Mouse (Mus musculus) neural tube, postnatal 0 days (tissue): ENCODE data around the gene Ube2l3. TPM values are rescaled to one million over a fixed set of nuclear protein-coding genes. Genes with fewer than 3 reads are reported as not detected.

Experiments used
- microRNA counts: library from miRNA; unstranded; fragments of <30 nt; microRNA quantifications from one replicate; lab custom pipeline; 2015
- microRNA-seq: library from miRNA; unstranded; fragments of <30 nt; microRNA quantifications from one replicate; pipeline ENCODE4, GENCODE M21; 2016
- polyA plus RNA-seq: library from polyadenylated mRNA; unstranded; fragments of >200 nt; fragmentation: Nextera tagmentation; extraction: Ambion mirVana; gene quantifications from 2 replicates; pipeline ENCODE4 v1.2.1, GENCODE M21; 2015

Gene Ube2l3
- polyA plus RNA-seq = 277 and 297 TPM in 2 replicates

DNA sequence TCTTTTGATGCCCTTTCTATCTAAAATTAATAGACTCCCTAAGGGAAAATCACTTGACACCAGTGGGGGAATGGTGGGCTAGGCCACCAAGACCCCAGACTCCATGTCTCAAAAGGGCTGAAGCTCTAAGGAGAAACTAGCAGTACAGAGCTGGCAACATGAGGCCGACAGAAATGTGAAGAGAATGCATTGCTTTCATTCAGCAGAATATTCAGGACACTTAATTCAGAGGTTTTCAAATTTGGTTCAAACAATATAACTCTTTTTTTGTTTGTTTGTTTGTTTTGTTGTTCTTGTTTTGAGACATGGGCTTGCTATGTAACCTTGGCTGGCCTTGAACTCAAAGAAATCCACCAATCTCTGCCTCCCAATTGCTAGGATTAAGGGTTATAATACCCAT, at the start of gene Ube2l3:
Ube2l3 (minus strand) TSS at position 101 of the 400 bp plus-strand sequence.

DNA sequence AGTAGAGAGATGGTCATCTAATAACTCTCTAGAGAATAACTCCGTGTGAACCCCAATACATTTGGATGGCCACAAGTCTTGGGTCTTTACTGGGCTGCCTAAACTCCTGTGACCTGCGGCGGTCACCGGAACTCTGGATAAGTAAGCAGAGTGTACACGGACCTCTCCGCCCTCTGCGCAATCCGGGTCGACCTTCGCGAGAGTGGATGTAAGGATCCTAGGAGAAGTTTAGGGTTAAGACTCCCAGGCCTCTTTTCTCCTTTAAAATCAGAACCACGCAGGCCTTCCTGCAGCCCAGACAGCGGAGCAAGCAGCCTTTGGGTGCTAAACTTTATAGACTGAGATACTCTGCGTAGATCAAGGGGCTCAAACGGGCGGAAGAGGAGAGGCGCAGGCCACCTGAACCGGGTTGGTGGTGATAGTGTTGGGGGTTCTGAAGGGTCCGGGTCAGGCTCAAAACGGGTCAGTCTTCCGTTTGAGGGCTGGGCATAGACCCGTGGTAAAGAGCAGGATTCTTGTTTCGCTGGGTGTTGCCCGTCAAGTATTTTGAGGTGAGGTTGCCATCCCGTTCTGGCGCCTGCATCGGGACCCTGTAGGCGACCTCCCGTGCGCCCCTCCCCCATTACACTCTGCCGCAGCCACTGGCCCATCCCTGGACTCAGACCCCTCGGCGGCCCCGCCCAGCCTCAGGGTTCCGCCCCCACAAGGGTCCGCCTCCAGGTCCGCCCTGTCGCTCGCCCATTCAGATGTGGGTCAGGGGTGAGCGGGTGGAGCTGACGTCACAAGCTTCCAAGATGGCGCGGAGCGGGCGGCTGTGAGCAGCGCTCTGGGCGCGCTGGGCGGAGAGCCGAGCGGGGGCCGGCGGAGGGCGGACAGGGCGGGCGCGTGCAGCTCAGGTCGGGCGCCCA, 30.6 kb upstream of the Ube2l3 start, which contains the start of gene Hic2:
Hic2 (plus strand) TSS at position 779 of the 908 bp plus-strand sequence.

GRCm38 (mm10) chr16:17208389-17209361, 6.2 kb upstream of the Ube2l3 start, which contains the start of gene Rimbp3:
Gene Rimbp3, plus strand, starts transcription at chr16:17208603.

GRCm38 (mm10) chr16:17146772-17147235, 55.6 kb downstream of the Ube2l3 start, which contains the start of gene Ccdc116:
Gene Ccdc116, minus strand, starts transcription at chr16:17147229.

DNA sequence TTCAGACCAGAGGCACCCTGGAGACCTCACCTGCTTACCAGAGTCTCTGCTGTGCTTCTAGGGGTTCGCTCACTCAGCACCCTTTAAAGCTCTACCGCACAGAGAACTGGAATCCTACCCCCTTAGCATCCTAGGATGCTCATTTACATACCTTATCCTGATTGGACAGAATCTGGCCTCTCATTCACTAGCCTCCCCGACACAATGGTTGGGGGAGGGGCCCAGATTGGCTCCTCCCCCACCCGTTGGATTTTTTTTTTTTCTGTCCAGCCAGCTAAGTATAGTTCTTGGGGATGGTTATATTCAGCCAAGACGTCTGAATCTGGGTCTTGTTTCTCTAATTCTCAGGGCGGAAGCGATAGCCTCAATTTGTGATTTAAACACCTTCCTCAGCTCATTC, 58.1 kb downstream of the Ube2l3 start, which contains the start of gene Ydjc:
Ydjc (plus strand) TSS at position 283 of the 400 bp plus-strand sequence.

GRCm38 (mm10) chr16:17132089-17132905, 70.2 kb downstream of the Ube2l3 start, which contains the start of gene Sdf2l1:
Gene Sdf2l1, minus strand, starts transcription at chr16:17132383.

GRCm38 (mm10) chr16:17124871-17125520, 77.5 kb downstream of the Ube2l3 start, which contains the start of gene 2610318N02Rik:
Gene 2610318N02Rik, minus strand, starts transcription at chr16:17125167.

GRCm38 (mm10) chr16:17110771-17111743, 91.4 kb downstream of the Ube2l3 start, which contains the start of gene Ppil2:
Gene Ppil2, minus strand, starts transcription at chr16:17111257.

MicroRNAs encoded within 50 kb of the gene (microRNA counts, 519-probe panel; counts per million panel counts)
- microRNA mmu-miR-130b (lab: Ali Mortazavi, UCI) (4,791 counts per million, percentile 54 among the panel's probes with 10 or more counts), microRNA mmu-miR-301b (lab: Ali Mortazavi, UCI) (2,684 counts per million, percentile 10 among the panel's probes with 10 or more counts)

Small RNA genes within 50 kb of the gene (microRNA-seq; reads per million reads assigned to microRNA genes)
- gene Mir130b (1,776 reads per million, percentile 80 among the genes with 10 or more reads in this experiment), gene Mir301b (66.7 reads per million, percentile 38 among the genes with 10 or more reads in this experiment)

Other genes starting within 250 kb of the Ube2l3 start
- 194 and 219 TPM in 2 replicates for gene Mapk1, start 219.3 kb downstream of the Ube2l3 start, polyA plus RNA-seq
- gene Ypel1, start 133.0 kb downstream of the Ube2l3 start, polyA plus RNA-seq = 45.9 and 60.6 TPM in 2 replicates
- 97.5 and 103 TPM in 2 replicates for gene Ppil2, start 91.4 kb downstream of the Ube2l3 start, polyA plus RNA-seq
- 4.6 and 4.8 TPM in 2 replicates for gene 2610318N02Rik, start 77.5 kb downstream of the Ube2l3 start, polyA plus RNA-seq
- 24.5 and 25.6 TPM in 2 replicates for gene Sdf2l1, start 70.3 kb downstream of the Ube2l3 start, polyA plus RNA-seq
- 53.5 and 57.9 TPM in 2 replicates for gene Ydjc, start 58.0 kb downstream of the Ube2l3 start, polyA plus RNA-seq
- gene Ccdc116, start 55.4 kb downstream of the Ube2l3 start, polyA plus RNA-seq = 2.7 and 3.2 TPM in 2 replicates
- gene Rimbp3, start 6.0 kb upstream of the Ube2l3 start, polyA plus RNA-seq = 1.5 and 1.6 TPM in 2 replicates
- 2.7 and 4.1 TPM in 2 replicates for gene Hic2, start 30.9 kb upstream of the Ube2l3 start, polyA plus RNA-seq
- gene Tmem191c, start 73.4 kb upstream of the Ube2l3 start, polyA plus RNA-seq = 146 and 185 TPM in 2 replicates
- gene Serpind1, start 128.7 kb upstream of the Ube2l3 start, polyA plus RNA-seq = 6.0 and 10.8 TPM in 2 replicates
- gene Snap29, start 203.3 kb upstream of the Ube2l3 start, polyA plus RNA-seq = 16.9 and 17.1 TPM in 2 replicates
- gene Pi4ka, start 203.7 kb upstream of the Ube2l3 start, polyA plus RNA-seq = 43.5 and 57.2 TPM in 2 replicates
- gene Crkl, start 249.3 kb upstream of the Ube2l3 start, polyA plus RNA-seq = 58.6 and 60.4 TPM in 2 replicates